Mouse (Mus musculus) adrenal gland, postnatal 36 days (tissue): ENCODE measurements around the gene Nomo1. TPM values are rescaled to one million over a fixed set of nuclear protein-coding genes. Genes with fewer than 3 reads are reported as not detected.

Source experiments
- DNase-seq, 2 experiments: peaks; one replicate each; pipeline ENCODE4 v3.0.0; 2021; ENCODE audit warnings: mixed read lengths in 1 of 2
- total RNA-seq, 2 experiments: library from RNA; stranded (reverse); gene quantifications; 2 replicates each; pipeline ENCODE4 v1.2.3; 2021

The Nomo1 gene
- total RNA-seq, 2 experiments from 2014 or later = 67.8 to 69.6 TPM

DNA sequence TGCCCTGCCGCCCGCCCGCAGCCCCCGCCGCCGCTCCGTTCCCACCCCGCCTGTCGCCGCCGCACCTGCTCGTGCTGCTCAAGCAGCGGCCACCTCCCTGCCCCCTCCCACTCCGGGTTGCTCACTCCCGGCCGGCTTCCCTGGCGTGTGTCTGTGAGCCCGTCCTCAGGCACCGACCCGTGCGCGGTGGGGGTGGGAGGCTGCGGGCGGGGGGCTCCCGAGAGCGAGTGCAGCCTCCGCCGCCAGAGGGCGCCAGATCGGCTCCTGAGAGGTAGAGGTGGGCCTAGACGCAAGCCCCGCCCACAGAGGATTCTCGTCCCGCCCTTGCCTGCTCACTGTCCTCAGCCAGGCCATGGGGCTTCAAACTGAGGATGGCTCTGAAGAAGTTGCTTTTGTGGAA, 67.1 kb downstream of the Nomo1 start, which contains the start of gene Kcnj11:
Gene Kcnj11, minus strand, starts transcription at position 202 of the 400 bp plus-strand sequence.
- peak; percentile 78 to 88 for DNase-seq

DNA sequence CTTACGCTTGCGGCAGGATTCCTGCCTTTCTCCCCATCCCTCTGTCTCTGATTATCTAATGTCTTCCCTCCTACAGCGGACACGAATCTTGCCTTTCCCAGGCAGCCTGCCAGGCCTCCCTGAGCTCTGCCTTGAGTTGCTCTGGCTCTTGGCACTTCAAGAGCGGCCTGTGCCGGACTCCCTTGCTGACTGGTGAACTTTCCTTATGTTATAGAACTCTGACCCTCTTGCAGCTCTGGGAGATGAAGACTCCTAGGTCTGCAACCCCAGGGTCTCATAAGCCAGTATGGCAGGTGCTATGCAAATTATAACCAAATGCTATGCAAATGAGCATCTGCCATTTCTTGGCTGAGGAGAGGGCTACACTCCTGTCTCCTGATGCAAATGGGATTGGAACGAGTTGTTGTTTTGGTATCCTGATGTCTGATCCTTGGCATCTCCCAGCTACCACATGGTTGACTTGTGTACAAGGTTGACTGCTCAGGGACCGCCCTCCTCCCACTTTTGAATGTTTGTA, 69.6 kb downstream of the Nomo1 start:
- DNase-seq = no peak

DNA sequence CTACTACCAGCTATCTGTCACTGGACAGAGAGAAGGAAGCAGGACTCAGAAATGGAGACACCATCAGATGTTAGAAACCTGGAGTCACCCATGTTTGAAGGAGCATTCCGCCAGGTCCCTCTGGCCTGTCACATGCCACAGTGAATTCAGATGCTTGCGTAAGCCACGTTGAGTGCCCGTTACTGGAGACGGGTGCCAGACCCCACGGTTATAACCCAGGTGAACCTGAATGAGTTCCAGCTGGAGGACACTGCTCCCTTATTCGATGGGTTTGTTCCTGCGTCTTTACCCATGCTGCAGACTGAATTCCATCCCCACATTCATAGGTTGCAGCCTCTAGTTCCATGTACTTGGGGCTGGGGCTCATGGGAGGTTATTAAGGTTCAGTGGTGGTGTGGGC, 70.3 kb downstream of the Nomo1 start:
- DNase-seq = no peak

DNA sequence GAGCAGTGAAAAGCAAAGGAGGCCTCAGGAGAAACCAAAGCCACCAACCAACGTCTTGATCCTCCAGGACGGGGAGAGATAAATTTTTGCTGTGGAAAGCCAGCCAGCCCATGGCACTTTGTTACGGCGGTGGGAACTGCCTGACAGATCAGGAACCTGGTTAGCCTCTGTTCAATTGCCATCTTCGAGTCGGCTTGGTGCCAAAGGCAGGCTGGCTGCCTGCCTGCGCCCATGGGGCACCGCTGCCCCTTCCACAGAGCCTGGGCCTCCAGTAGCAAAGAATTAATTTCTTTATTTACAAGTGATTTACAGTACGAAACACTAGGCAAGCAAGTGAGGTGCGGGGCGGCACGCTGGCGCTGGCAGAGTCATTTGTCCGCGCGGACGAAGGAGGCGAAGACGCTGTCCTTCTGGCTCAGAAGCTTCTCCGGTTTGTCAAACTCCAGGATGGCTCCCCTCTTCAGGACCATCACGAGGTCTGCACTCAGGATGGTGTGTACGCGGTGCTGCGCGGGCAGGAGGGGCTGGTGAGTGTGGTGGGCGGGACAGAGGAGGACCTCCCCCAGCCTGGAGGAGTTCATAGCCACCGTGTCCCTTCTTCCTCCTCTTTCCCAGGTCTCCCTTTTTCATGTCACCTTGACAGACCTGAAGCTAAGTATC, 70.9 kb downstream of the Nomo1 start:
- DNase-seq = no peak

DNA sequence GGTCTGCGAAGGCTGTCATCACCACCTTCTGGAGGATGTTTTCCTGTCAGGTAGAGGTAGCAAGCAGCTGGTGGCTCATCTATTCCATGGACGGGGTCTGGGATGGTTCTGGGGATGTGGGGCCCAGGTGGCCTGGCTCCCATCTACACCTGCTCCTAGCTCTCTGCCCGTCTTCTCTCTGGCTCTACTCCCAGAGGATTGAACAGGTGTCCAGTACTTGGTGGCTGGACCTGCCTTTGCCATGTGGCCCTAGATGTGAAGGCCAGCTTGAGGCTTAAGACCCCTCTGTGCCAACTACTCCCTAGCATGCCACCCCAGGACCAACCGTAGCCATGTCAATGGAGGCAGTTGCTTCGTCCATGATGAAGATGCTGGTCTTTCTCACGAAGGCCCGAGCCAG, 72.0 kb downstream of the Nomo1 start:
- DNase-seq = no peak

DNA sequence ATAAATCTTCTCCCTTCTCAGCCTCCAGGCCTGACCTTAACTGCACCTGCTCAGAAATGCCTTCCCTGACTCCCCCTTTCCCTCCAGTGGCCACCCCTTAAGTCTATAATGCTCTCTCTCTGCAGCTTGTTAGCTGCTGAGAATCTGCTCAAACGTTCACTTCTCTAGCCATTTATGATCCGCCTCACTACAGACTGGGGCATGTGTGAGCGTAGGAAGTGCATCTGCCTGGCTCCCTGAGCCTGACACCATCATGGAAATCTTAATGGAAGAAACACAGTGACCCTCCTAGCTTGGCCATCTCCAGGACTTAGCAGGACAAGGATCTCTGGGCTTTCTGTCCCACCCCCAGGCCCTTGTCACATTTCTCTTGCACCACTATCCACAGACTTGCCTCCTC, 76.6 kb downstream of the Nomo1 start:
- no peak for DNase-seq

DNA sequence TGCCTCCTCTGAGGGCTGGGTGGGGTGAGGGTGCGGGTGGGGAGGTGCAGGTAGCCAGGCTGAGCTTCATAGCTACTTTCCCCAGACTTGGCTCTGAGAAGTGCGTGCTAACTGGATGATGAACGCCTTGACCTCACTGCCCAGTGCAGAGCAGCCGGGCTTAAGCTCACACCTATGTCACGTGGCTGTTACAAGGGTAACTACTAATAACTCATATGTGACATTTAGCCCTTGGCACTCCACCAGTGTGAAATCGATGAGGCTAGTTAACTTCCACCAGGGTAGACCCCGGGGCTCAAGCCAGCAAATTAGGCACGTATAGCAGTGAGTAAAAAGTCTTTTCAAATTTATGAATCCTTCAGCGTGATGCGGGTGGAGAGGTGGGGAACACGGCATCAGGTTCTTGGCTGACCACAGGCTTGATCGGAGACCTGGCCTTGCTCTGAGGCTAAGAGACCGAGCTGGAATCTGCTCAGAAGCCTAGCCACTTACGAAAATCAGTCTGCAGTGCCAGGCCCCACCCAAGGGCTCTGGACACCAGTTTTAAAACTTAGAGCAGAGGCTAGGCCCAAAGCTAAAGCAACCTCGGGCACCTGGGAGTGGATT, 77.8 kb downstream of the Nomo1 start:
- peak in 1 of 2 experiments; percentile 43 for DNase-seq

DNA sequence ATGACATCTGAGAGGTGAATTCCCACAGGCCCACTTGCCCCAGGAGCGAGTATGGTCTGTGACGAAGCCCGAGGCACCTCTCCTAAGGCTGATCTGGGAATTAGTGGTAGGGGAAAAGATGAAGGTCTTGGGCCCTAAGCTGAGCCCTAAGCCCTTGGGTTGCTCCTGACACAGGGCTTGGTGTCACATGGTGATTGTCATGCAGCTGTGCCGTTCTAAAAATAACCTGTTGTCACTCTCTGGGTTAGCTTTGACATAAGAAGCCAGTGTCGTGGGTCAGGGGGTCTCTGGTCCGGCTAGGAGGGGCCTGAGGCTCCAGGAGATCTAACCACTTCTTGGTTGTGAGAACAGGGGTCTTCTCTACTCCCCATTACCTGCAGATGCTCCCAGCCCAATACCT, 78.4 kb downstream of the Nomo1 start:
- DNase-seq = no peak

DNA sequence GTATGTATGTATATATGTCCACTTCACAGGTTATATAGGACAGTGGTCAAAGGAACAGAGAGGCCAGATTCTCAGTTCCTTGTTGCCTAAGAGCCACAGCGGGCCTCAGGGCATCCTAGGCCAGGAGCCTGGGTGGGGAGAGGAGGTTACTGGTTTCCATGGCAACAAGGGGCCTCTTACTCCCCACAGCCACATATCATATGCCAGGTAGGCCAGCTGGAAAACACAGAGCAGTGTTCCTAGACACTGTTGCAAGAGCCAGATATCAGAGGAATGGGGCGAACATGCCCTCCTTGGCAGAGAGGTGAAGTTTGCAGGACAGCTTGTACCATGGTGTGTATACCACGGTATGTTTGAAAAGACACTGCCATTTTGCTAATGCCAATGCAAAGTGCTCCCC, 79.9 kb downstream of the Nomo1 start:
- DNase-seq = no peak

DNA sequence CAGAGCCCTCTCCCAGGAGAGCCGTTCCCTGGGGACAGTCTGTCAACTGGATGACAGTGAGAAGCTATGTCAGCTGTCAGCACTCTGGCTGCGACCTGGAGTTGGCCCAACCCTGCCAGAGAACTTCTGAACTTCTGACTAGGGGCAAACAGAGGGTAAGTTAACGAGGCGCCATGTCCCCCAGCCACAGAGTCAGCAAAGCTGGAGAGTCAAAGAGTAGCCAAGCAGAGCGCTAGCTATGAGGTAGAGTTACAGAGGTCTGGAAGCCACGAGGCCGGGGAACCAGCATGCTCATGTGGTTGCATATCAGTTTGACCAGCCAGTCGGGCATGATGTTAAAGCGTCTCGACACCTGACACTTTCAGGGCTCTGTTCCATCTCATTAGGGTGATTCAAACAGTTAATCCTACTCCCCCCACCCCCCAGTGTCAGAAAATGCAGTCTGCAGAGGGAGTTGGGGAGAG, 82.7 kb downstream of the Nomo1 start:
- no peak for DNase-seq

DNA sequence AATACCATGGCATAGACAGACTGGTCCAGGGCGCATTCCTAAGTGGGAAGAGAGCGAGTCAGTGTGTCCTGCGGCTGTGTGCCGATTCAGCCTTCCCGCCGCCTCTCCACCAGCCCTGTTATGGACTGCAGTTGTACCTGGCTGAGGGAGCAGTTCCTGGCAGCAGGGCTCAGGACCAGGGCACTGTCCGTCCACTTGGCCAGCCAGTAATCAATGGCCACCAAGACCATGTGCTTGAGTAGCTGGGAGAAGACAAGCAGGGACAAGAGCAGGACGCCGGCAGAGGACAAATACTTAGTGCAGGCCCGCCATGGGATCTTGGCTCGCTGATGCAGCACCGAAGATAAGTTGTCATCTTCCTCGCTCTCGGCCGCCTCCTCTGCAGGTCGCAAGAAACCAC, 83.5 kb downstream of the Nomo1 start:
- no peak for DNase-seq

DNA sequence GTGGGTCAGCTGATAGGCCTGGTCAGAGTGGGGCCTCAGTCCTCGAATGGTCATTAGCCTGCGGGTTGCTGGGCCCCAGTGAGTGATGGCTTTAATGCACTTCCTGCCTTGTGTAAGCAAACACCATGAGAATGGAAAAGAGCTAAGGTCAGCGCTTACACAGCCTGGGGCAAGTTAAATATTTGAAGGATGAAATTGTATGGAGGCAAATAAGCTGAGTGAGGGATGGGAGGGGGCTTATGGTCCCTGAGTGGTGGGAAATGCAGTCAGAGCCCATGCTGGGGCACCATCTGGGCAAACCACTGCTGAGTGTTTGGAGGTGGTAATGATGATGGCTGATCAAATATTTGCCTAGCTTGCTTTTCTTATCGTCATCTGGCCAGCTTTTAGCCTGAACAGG, 89.5 kb downstream of the Nomo1 start:
- DNase-seq = no peak

DNA sequence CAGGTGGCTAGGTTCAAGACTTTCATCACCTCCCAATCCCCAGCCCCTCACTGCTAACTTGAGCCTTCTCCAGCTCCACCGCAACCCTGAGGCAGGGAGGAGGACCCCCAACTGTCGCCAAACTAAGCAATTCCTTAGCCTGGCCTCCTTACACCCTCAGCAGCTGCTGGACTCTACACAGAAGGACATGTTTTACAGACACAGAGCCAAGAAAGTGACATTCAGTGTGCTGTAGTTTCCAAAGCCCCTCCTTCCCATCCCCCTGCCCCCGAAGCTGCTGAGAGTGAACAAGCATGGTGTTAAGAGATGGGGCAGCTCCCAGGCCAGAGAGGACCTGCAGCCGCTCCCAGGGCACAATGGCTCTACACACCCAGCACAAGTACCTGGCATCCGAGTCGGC, 91.0 kb downstream of the Nomo1 start:
- no peak for DNase-seq

DNA sequence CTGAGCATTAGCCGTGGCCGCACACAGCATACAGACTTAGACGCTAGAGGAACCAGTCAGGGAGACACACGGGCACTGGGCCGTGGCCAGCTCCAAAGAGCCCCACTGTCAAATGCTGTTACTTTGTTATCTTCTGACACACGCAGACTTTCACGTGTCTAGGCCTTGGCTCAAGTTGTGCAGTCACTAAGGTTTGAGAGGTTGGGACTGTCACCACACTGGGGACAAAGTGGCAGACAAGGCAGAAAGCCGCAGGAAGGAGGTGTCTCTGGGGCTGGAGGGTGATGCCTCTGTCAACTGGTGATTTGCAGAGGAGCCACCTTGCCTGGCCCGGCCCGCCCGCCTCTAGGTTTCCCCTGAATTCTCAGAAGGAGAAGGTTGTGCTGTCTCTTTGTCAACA, 91.8 kb downstream of the Nomo1 start:
- DNase-seq = no peak

DNA sequence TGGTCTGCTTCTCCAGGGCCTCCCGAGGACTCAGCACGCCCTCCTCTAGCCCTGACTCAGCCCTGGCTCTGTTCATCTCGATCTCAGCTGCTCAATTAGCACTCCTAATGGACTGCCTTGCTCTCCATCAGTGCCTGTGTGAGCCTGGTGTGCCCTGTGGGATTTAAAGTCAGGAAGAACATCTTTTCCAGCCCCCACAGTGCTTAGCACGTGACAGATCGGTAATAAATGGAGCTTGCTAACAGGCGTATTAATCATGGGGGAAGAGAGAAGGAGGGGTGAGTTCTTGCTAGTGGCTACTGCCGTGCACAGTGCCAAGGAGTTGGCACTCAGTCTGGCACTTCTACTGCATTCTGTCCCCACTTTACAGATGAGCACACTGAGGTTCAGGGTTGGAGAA, 94.7 kb downstream of the Nomo1 start:
- no peak for DNase-seq

DNA sequence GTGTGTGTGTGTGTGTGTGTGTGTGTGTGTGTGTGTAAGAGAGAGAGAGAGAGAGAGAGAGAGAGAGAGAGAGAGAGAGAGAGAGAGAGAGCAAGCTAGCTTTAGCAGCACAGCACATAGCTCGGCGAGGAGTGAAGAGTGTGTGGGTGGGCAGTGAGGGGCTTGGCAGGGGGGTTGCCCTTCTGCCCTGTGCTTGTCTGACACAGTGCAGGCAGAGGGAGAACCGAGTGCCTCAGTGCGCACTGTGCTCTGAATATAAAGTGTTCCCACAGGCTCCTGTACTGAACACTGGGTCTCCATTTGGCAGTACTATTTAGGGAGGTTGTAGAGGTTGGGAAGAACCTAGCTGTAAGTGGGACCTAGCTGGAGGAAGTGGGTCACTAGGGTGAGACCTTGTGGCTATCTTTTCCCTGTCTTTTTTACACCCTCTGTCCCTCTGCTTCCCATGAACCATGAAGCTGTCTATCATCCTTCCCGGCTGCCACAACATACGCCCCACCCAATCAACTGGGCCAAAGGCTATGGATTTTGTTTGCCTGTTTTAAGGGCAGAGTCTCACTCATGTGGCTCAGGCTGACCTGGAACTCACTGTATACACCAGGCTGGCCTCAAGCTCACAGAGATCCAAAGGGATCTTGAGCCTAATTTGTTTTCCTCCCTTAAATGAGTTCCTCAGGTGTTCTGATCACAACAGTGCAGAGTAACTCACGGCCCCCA, 96.1 kb downstream of the Nomo1 start:
- no peak for DNase-seq

DNA sequence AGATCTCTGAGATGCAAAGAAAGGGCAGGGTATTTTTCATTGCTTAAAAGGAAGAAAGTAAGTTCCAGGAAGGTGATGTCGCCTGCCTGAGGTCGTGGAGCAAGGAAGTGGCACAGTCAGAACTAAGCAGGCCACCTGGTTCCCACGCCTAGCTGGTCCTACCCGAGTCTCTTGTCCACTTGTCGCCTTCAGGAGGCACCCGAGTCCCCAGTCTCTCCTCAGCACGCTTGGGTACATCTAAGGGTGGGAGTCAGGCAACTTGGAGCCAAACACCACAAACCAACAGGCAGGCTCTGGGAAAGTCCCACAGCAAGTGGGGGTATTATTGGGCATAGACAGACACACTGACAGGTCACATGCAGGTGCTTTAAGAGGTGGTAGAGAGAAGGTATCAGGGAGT, 97.2 kb downstream of the Nomo1 start:
- DNase-seq = no peak

DNA sequence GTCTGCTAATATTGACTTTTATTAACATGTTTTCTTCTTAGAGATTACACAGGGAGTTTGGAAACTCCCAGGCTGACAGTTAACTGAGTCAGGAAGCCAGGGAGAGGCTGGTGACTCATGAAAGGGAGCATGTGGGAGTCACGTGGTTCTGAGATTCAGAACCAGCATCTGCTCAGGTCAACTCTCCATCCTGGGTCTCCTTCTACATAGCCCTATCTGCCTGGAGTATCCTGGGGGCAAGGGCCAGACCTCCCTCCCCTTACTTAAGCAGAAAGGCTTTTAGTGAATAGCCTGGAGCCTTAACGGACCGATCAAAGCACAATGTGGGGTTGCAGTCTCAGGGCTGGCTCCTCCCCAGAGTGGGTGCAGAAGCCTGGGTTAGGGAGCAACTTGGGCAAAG, 97.8 kb downstream of the Nomo1 start:
- DNase-seq = peak; percentile 55

DNA sequence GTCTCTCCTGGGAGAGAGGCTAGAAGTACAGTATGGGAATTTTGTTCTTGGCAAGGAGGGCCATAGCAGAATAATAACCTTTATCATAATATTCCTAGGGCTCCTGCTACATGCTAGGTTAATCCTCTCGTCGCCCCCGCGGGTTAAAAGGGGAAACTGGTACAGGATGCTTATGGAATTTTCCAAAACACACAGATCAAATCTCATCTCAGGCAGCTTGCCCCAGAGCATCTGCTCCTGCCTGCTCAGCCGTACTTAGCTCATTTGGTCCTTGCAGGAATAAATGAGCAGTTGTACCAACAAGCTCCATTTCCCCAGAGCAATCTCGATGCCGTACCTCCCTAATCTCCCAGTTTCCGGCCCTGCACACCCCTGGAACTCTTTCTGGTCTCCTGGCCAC, 98.3 kb downstream of the Nomo1 start:
- DNase-seq = no peak

DNA sequence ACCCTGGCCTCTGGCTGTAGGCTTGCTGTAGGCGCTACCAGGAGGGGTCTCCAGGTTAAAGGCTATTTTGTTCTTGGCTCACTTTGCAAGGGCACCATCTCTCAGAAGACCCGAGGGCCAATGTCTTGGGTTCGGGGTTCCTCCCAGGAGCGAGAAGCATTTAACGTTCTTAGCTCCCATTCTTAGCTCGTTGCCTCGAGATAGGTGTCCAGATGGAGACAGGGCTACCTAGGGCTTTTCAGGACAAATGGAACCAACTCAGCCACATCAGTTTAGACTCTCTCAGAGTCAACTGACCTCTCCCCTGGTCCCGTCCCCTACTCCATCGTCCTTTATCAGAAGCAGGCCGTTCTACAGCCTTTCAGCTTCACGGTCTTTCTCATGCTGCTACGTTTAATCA, 98.7 kb downstream of the Nomo1 start:
- no peak for DNase-seq
